Mouse (Mus musculus): ENCODE results near the gene D230025D16Rik.
"Not testable (repeated sequence)": the region's sequence is repeated elsewhere in the genome, so short reads cannot be mapped to it uniquely, and the experiment has no call there.

Gene D230025D16Rik

GRCm38 (mm10) chr8:105224413-105225271 lies at the start of gene D230025D16Rik:
Gene D230025D16Rik, plus strand, starts transcription at chr8:105225145.
- peak; percentile 92 for DNase-seq (ENCODE audit: low spot score)

DNA sequence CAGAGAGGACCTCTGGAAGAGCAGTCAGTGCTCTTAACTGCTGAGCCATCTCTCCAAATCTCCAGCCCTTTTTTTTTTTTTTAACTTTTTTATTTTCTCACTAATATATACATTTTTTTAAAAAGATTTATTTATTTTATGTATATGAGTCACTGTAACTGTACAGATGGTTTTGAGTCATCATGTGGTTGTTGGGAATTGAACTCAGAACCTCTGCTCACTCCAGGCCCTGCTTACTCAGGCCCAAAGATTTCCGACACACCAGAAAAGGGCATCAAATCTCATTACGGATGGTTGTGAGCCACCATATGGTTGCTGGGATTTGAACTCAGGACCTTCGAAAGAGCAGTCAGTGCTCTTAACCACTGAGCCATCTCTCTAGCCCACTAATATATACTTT lies 49.7 kb upstream of the D230025D16Rik start:
- DNase-seq (ENCODE audit: low spot score), result not testable (repeated sequence)

- DNase-seq (ENCODE audit: low spot score), result no peak
These were observed 46.6 kb upstream of the D230025D16Rik start for GRCm38 (mm10) chr8:105178211-105178800.

DNA sequence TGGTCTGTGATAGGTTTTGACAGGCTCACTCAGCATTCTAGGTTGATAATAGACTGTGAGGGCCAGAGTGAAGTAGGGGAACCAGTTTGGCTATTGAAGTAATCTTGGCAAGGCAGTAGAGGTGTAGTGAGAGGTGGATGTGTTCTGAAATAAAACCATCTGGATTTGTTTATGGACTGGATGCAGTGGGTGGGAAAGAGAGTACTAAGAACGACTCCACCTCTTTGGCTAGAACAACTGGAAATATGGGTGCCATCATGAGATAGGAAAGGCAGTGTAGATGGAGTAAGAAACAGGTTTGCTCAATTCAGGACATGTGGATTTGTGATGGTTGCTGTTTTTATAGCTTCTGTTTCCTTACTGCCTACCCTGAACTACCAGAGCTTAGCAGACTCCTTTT lies 42.7 kb upstream of the D230025D16Rik start:
- DNase-seq (ENCODE audit: low spot score), result no peak

DNA sequence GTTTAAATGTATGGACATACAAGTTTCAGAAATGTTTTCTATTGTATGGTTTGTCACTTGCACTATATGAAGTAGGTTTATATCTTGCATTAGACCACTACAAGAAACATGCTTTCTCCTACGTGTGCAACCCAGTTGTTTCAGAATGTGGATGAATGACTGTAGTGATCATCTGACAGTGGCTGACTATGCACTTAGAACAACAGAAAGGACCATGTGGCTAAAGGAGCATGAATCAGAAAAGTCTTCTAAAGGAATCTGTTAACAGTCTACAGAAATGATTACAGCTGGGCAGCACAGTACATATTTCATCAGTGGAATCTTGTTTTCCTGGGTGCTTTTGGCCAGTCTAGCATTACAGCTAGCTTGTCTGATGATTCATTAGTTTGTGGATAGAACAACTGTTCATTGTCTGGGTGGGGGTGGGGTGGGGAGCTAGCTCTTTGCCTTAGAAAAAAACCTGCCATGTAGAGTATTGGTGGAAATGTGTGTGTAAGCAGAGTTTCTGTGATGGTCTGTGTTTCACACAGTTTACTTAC lies 38.4 kb upstream of the D230025D16Rik start:
- no peak for DNase-seq (ENCODE audit: low spot score)

GRCm38 (mm10) chr8:105192182-105192581 lies 32.8 kb upstream of the D230025D16Rik start:
- no peak for DNase-seq (ENCODE audit: low spot score)

- DNase-seq (ENCODE audit: low spot score), result no peak
These were observed 19.2 kb upstream of the D230025D16Rik start for GRCm38 (mm10) chr8:105205748-105206147.

- DNase-seq (ENCODE audit: low spot score), result no peak
These were observed 18.1 kb upstream of the D230025D16Rik start for GRCm38 (mm10) chr8:105206766-105207275.

- DNase-seq (ENCODE audit: low spot score), result no peak
These were observed 17.2 kb upstream of the D230025D16Rik start for GRCm38 (mm10) chr8:105207675-105208273.

- no peak for DNase-seq (ENCODE audit: low spot score)
These were observed 15.5 kb upstream of the D230025D16Rik start for GRCm38 (mm10) chr8:105209153-105210110.

DNA sequence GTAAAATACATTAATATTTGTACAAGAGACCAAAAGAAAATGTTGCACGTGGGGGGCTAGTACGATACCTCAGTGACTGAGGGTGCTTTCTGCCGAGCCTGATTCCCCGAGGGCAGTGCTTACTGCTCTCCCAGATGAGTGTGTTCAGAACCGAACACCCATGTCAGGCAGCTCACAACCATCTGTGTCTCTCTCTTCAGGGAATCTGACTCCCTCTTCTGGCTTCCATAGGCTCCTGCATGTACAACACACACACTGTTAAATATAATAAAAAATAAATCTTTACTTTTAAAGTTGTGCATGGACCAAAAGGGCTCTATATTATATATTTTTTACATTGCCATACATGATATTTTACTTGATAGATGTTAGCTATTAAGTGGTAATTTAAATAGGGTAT lies 10.8 kb upstream of the D230025D16Rik start:
- DNase-seq (ENCODE audit: low spot score), result no peak

- peak; percentile 20 for DNase-seq (ENCODE audit: low spot score)
These were observed 6.9 kb upstream of the D230025D16Rik start for GRCm38 (mm10) chr8:105217926-105218522.

- no peak for DNase-seq (ENCODE audit: low spot score)
These were observed 1.1 kb upstream of the D230025D16Rik start for GRCm38 (mm10) chr8:105223850-105224249.

- no peak for DNase-seq (ENCODE audit: low spot score)
These were observed 288 bp downstream of the D230025D16Rik start for GRCm38 (mm10) chr8:105225272-105225593.

- DNase-seq (ENCODE audit: low spot score), result no peak
These were observed 972 bp downstream of the D230025D16Rik start for GRCm38 (mm10) chr8:105225917-105226316.

- no peak for DNase-seq (ENCODE audit: low spot score)
These were observed 6.8 kb downstream of the D230025D16Rik start for GRCm38 (mm10) chr8:105231503-105232320.

DNA sequence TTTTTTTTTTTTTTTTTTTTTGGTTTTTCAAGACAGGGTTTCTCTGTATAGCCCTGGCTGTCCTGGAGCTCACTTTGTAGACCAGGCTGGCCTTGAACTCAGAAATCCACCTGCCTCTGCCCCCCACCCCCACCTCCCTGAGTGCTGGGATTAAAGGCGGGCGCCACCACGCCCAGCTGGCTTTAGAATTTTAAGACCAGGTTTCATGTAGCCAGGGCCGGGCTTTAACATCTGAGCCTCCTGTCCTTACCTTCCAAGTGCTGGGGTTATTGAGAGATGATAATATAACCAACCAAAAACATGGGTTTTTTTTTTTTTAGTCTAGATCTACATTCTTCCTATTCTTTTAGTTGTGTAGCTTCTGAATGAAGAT lies 7.4 kb downstream of the D230025D16Rik start:
- not testable (repeated sequence) for DNase-seq (ENCODE audit: low spot score)

- DNase-seq (ENCODE audit: low spot score), result no peak
These were observed 8.4 kb downstream of the D230025D16Rik start for GRCm38 (mm10) chr8:105233126-105233935.

- no peak for DNase-seq (ENCODE audit: low spot score)
These were observed 10.3 kb downstream of the D230025D16Rik start for GRCm38 (mm10) chr8:105235206-105235605.

Data from T-cell, adult 2 months (primary cell).